8 mouse cellular contexts compared by ENCODE assay signal in the genomic region with DNA sequence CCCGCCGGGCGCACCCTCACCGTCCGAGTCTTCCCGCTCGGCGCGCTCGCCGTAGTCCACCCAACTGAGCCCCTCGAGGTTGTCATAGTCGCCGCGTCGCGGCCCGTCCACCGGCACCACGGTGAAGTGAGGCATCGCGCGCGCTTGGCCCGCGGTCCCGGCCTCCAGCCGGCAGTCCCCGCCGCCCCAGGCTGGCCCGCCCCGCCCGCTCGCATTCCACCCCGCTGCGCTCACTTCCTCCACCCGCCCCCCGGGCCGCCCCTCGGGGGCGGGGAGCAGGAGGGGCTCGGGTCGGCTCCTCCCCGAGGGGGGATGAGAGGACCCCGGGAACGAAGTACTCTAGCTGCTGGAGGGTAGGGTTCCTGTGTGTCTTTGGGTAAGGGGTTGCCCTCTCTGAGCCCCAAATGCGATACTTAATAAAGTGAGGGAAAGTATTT. TPM values are rescaled to one million over a fixed set of nuclear protein-coding genes. Genes with fewer than 3 reads are reported as not detected.
DNase-seq lines count a peak whose midpoint lies in the region; ATAC-seq and TF ChIP-seq lines count a peak whose summit lies in the region.

Gene Slc12a4 (minus strand): TSS at position 193 of the 437 bp plus-strand sequence.

- H3K79me2 ChIP-seq in myocyte (ENCODE audit: control insufficient read depth, insufficient read depth): peaks cover 46% of the 10 kb centered on the region

- peak within 1 kb of the TSS; percentile 93 for H3K4me2 ChIP-seq in liver, embryonic 11.5 days
- peak within 1 kb of the TSS; percentile 95 for H3K4me2 ChIP-seq in myocyte (ENCODE audit: low read depth)
- H3K4me2 ChIP-seq in stomach, embryonic 16.5 days (ENCODE audit: low read depth, low read length): peak within 1 kb of the TSS; percentile 70

- DNase-seq in frontal cortex, postnatal 25 days (ENCODE audit: low spot score in 2 of 2): no peak
- peak; percentile 92 for DNase-seq in embryo, embryonic 11 days
- peak; percentile 89 to 90 for DNase-seq in heart, adult 18-20 months
- peak; percentile 77 for DNase-seq in kidney, adult 18-20 months
- peak; percentile 87 for DNase-seq in liver, embryonic 11.5 days (ENCODE audit: low spot score)

- H3ac ChIP-seq in myocyte (ENCODE audit: control insufficient read depth, insufficient read length): peak within 1 kb of the TSS; percentile 60

- peak within 1 kb of the TSS; percentile 89 for H3K4me3 ChIP-seq in liver, embryonic 11.5 days (ENCODE audit: low read depth, low read length)
- peak within 1 kb of the TSS; percentile 75 for H3K4me3 ChIP-seq in myocyte
- H3K4me3 ChIP-seq in stomach, embryonic 16.5 days (replicated peaks; ENCODE audit: low read length): peak within 1 kb of the TSS; percentile 85

- peak within 1 kb of the TSS; percentile 90 for H3K9ac ChIP-seq in liver, embryonic 11.5 days (ENCODE audit: low read depth, low read length)
- peak within 1 kb of the TSS; percentile 91 for H3K9ac ChIP-seq in stomach, embryonic 16.5 days (ENCODE audit: low read length)

- peak within 1 kb of the TSS; percentile 95 for H3K27ac ChIP-seq in liver, embryonic 11.5 days (ENCODE audit: low read depth, low read length)
- peak within 1 kb of the TSS; percentile 96 for H3K27ac ChIP-seq in stomach, embryonic 16.5 days (ENCODE audit: low read length)

- peak; percentile 62; the same call in 1 of the 2 replicates for ATAC-seq in frontal cortex, adult (ENCODE audit: low TSS enrichment)
- peak; percentile 82 for ATAC-seq in liver, embryonic 11.5 days (replicated peaks; ENCODE audit: low FRiP score)
- peak; percentile 94 for ATAC-seq in stomach, embryonic 16.5 days (ENCODE audit: insufficient read depth, low FRiP score)

- TF ChIP-seq POLR2A in myocyte (IDR thresholded peaks at IDR 0.05; ENCODE audit: insufficient read length, low read depth): peak; percentile 97

- no peaks in the 10 kb centered on the region for H3K27me3 ChIP-seq in liver, embryonic 11.5 days (replicated peaks; ENCODE audit: control insufficient read depth, insufficient read depth, low read length)
- no peaks in the 10 kb centered on the region for H3K27me3 ChIP-seq in myocyte (ENCODE audit: control insufficient read depth, insufficient read depth, insufficient read length)
- no peaks in the 10 kb centered on the region for H3K27me3 ChIP-seq in stomach, embryonic 16.5 days (ENCODE audit: control insufficient read depth, insufficient read depth, low read length)

- under 1% methylated on average over 47 of the region's 47 CpGs for WGBS in liver, embryonic 11.5 days
- under 1% methylated on average over 46 of the region's 47 CpGs for WGBS in stomach, embryonic 16.5 days

- H3K9me3 ChIP-seq in liver, embryonic 11.5 days (ENCODE audit: control insufficient read depth, low read length): no peaks in the 10 kb centered on the region
- H3K9me3 ChIP-seq in stomach, embryonic 16.5 days (replicated peaks; ENCODE audit: control insufficient read depth, low read length): no peaks in the 10 kb centered on the region

- no peaks in the 10 kb centered on the region for H3K36me3 ChIP-seq in liver, embryonic 11.5 days (ENCODE audit: control insufficient read depth, insufficient read depth, low read length)
- no peaks in the 10 kb centered on the region for H3K36me3 ChIP-seq in myocyte (ENCODE audit: control insufficient read depth, insufficient read depth)
- no peaks in the 10 kb centered on the region for H3K36me3 ChIP-seq in stomach, embryonic 16.5 days (ENCODE audit: control insufficient read depth, insufficient read depth, low read length)

- H3K4me1 ChIP-seq in liver, embryonic 11.5 days (replicated peaks; ENCODE audit: control insufficient read depth, insufficient read depth, low read length): peaks cover 35% of the 10 kb centered on the region
- H3K4me1 ChIP-seq in stomach, embryonic 16.5 days (ENCODE audit: control insufficient read depth, insufficient read depth, low read length): peaks cover 25% of the 10 kb centered on the region

TF ChIP-seq in myocyte, 11 proteins besides CTCF, POLR2A, EP300 and RAD21:
- TF ChIP-seq TCF12 (IDR thresholded peaks at IDR 0.05; ENCODE audit: insufficient read depth, poor library complexity, severe bottlenecking) (no peak), POLR2AphosphoS2 (IDR thresholded peaks at IDR 0.05; ENCODE audit: insufficient read length, low read depth) (peak; percentile 98), TCF3 (IDR thresholded peaks at IDR 0.05; ENCODE audit: insufficient read length, low read depth) (no peak), USF1 (IDR thresholded peaks at IDR 0.05; ENCODE audit: low read depth) (no peak), MYOD1 (IDR thresholded peaks at IDR 0.05; ENCODE audit: control insufficient read depth in 1 of 3, insufficient read length in 2 of 3, low read depth in 2 of 3) (no peak), CEBPB (IDR thresholded peaks at IDR 0.05; ENCODE audit: insufficient read depth, poor library complexity, severe bottlenecking) (no peak)

RNA-seq across cellular contexts. Expression of gene Slc12a4, which starts in this region (rescaled TPM):
- total RNA-seq in heart, adult 18-20 months (2021): 10 to 100 TPM; 27.2 to 38.1 TPM
- 25.6 and 25.8 TPM in 2 replicates for polyA plus RNA-seq in liver, embryonic 11.5 days (2014; fragmentation: Nextera tagmentation; extraction: Ambion mirVana)
- polyA plus RNA-seq in myocyte (2012; fragmentation: generic; extraction: Trizol): 95.7 TPM
- 35.4 and 44.9 TPM in 2 replicates for polyA plus RNA-seq in stomach, embryonic 16.5 days (2015; fragmentation: Nextera tagmentation; extraction: Ambion mirVana)

Comparison
In these comparisons a context has a peak if more than half of its experiments do, and no peak if none do; other contexts are left out.
1. DNase-seq: peak in embryo, embryonic 11 days (single experiment), heart, adult 18-20 months (2 of 2), kidney, adult 18-20 months (single experiment) and liver, embryonic 11.5 days (single experiment); none in frontal cortex, postnatal 25 days (0 of 2).
2. Peak in every context shown above with its lines, with median percentiles within 50 percentile points of each other: ATAC-seq, H3K4me2 ChIP-seq and H3K4me3 ChIP-seq.